Mouse (Mus musculus) lung, postnatal 0 days (tissue): Measurements from ENCODE around the gene Ada.

ENCODE experiments used
- CTCF ChIP-seq: IDR thresholded peaks from 2 replicates; pipeline ENCODE4 v1.5.1; 2016; ENCODE audit warnings: antibody characterized with exemption, mild to moderate bottlenecking
- EP300 ChIP-seq: IDR thresholded peaks from 2 replicates; pipeline ENCODE4 v1.6.1; 2016; ENCODE audit warnings: antibody characterized with exemption, mild to moderate bottlenecking, control low read depth

GRCm38 (mm10) chr2:163716853-163717252 lies 33.2 kb downstream of the Ada start:
- TF ChIP-seq EP300, result no peak
- no peak for TF ChIP-seq CTCF
